Mouse (Mus musculus) liver, adult (tissue): ENCODE results near the gene Paqr7.

ENCODE experiments used
- GATA4 ChIP-seq: IDR thresholded peaks from 2 replicates; pipeline ENCODE4 v1.6.1; 2014; ENCODE audit warnings: mild to moderate bottlenecking, low read length; ENCODE audit not compliant: insufficient replicate concordance

Gene Paqr7

GRCm38 (mm10) chr4:134496595-134497210 is at the start of gene Paqr7:
TSS of gene Paqr7 (plus strand) at chr4:134496697.
- peak; percentile 80; the same call in 1 of the 2 replicates for TF ChIP-seq GATA4

- TF ChIP-seq GATA4: no peak
Measured at GRCm38 (mm10) chr4:134447966-134448365, 48.5 kb upstream of the Paqr7 start.

DNA sequence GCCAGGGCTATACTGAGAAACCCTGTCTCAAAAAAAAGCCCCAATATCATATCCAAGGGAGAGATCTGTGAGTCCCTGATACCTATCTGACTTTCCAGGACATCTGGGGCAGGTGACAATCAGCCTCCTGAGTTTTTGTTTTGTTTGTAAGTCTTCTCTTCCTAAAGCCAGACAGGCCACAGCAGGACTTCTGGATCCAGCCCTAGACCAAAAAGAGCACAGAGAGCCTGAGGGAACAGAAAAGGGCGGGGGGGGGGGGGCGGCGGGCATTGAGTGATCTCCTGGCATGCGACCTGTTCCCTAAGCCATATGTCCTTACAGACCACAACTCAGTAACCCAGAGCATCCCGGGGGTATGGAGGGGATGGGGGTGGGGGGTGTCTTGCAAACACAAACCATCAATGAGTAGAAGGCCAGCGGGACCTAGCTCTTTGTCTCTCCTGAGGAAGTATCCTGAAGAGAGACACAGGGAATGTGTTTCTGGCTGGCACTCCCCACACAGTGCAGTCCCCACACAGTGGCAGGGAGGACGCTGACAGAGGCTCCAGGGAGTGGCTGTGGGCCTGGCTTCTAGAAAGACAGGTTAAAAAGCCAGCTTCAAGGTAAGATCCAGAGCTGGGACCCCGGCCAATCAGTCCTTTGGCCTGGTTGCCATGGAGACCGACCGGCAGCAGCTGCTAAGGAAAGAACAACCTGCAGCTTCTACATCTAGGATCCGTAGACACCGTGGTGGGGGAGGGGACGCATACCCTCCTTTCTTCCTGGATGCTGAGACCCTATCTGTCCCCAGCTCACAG is 46.7 kb upstream of the Paqr7 start:
- TF ChIP-seq GATA4: no peak

DNA sequence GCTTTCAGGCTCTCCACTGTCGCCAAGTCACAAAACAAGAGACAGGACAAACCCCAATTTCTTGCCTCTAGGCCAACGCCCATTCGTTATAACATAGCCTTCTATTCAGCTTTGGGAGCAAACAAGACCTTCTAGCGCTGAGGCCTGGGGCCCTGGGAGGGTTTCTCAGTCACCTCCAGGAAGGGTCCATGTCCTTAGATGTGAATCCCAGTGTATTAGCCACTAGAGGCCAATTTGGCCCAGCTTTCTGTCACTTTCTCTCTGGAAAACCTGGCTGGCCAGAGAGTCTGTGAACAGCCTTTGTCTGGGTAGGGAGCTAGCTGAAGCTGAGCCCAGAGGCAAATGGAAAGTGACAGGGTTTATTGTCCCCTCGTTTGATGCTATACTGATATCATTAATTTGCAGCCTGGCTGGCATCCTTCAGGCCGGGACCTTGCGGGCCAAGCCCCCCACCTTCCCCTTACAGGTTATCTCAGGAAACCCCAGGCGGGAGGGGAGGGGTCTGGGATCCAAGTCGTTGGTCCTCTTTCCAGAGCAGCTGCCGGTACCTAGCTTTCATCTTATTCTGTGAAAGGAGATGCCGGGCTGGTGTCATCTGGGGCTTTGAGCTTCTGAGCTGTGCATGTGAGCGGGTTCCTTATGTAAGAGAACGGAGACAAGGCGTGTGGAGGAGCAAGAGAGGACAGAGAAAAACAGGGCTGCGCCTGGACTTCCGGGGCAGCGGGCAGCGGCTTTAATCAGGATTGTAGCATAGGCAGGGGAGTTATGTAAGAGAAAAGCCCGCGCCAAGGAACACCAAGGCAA is 45.9 kb upstream of the Paqr7 start:
- no peak for TF ChIP-seq GATA4

GRCm38 (mm10) chr4:134451484-134451883 is 45.0 kb upstream of the Paqr7 start:
- TF ChIP-seq GATA4: no peak

GRCm38 (mm10) chr4:134453619-134454400 is 42.7 kb upstream of the Paqr7 start:
- no peak for TF ChIP-seq GATA4

DNA sequence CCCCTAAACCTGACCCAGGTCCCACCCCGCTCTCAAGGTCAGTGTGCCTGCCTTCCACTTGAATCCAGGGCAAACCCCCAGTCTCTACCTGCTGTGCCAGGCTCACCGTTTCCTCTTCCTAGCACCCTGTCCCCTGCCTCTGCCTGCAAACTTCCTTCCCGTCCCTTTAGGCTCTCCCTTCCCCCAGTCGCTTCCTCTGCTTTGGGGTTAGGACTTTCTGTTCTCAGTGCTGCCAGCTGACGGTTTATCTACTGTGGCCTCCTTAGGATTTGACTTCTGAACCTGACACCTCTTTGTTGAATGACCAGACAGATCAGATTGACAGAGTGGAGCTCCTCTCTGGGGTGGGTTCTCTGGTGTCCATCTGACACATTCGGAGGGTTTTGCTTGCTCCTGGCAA is 41.2 kb upstream of the Paqr7 start:
- peak; percentile 22; the same call in 1 of the 2 replicates for TF ChIP-seq GATA4

DNA sequence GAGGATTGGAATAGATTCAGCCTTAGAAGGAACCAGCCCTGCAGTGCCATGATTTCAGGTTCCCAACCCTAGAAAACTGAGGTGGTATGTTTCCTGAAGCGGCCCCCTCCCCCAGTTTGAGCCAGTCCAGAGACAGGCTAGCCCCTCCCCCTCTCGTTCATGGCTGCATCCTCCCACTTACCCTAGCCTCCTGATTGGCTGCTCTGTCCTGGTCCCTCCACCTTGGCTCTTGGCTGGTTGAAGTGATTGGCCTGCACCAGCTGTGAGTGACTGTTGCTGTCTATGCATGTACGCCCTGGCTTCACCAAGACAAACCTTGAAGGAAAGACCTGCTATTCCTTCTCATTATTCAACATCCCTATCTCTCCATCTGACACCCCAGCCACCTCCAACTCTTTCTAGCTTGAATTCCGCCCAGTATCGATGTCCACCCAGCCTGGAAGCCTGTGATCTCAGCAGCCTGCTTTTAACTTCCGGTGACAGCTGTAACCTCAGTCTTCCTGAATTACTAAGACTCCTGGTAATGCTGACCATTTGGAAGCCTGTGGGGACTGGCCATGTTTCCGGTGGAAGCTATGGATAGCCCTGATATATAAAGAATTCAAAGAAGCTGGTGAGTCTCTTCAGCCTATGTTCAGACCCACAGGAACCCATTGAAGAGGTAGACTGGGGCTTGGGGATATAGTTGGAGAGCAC is 39.2 kb upstream of the Paqr7 start:
- no peak for TF ChIP-seq GATA4

DNA sequence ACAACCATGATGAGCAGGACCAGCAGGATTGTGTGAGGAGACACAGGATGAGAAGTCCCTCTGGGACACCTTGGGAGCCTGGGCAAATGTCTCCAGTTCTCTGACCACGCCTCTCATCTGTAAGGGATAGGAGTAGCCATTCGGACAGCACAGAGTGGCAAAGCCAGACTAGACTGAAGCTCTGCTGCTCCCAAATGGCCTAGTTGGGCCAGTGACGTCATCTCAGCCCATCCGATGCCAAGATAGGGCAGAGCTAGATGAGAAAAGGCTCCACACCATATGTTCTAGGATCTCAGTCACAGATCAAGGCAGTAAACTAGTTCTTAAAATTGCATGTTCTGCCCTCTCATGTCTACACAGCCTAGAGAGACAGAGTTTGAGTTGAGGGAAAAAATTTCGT is 37.6 kb upstream of the Paqr7 start:
- TF ChIP-seq GATA4: no peak

- TF ChIP-seq GATA4: no peak
Measured at GRCm38 (mm10) chr4:134460277-134460676, 36.2 kb upstream of the Paqr7 start.

DNA sequence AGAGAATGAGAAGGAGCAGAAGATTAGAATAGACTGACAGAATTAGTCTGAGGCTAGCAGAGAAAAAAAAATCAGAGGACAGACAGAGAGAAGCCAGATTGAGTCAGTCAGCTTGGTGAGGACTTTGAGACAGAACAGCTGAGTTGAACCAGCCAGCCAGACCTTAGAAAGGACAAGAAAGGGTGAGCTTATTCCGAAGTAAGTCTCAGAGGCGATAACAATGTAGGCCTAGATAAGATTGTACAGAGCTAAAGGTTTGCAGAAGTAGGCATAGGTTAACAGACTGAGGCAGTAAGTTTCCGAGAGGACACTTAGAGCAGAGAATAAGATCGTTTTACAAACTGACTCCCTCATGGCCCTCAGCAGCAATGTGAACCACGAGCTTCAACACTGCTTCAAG is 35.2 kb upstream of the Paqr7 start:
- TF ChIP-seq GATA4: no peak

GRCm38 (mm10) chr4:134465789-134466188 is 30.7 kb upstream of the Paqr7 start:
- TF ChIP-seq GATA4: no peak

DNA sequence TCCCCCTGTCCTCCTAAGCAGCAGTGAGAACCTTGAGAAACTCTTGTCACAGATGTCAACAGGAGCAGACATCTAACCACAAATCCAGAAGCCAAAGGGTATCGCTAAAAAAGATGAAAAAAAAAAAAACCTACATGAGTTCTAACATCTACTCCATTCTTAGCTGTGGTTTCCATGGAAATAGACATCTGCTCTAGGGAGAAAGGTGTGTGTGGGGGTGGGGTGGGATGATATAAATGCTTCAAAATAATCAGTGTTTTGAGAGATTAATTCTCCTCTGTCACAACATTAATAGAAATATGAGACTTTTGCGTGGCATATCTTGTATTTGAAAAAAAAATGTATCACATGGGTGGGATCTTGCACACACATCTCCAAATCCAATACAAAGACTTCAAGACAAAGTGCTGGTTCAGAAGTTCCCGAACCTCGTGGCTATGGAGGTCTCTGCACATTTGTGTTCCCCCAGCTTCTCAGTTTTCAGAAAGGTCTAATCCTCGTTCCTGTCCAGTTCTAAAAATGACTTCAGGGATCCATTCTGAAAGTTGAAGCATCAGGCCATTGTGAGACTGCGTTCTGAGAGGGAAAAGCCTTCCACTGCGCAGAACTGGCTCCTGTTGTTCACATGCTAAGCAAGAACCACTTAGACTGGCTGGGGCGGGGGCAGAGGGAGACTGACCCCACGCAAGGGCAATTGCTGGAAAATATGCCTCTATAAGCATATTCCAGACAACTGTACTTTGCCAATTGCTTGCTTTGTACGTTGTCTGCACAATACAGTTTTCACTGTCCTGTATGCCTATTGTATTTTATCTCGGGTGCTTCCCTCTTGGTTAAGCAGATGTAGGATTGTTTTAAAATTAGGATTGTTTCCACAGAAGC is 29.9 kb upstream of the Paqr7 start:
- TF ChIP-seq GATA4: no peak
